Mouse (Mus musculus) adrenal gland, adult (tissue): Measurements from ENCODE around the gene Dnmt3a.

Experiments
- DNase-seq, 2 experiments: peaks; one replicate each; pipeline ENCODE4 v3.0.0; 2022 to 2023; ENCODE audit warnings: low spot score in 1 of 2; ENCODE audit not compliant: inconsistent age in 2 of 2

Gene Dnmt3a

GRCm38 (mm10) chr12:3871637-3872036 is 65.8 kb downstream of the Dnmt3a start:
- peak; percentile 86 to 93 for DNase-seq

GRCm38 (mm10) chr12:3872410-3873230 is 66.8 kb downstream of the Dnmt3a start:
- DNase-seq: peak; percentile 33 to 47

GRCm38 (mm10) chr12:3875474-3875873 is 69.7 kb downstream of the Dnmt3a start:
- DNase-seq: peak in 1 of 2 experiments; percentile 43

DNA sequence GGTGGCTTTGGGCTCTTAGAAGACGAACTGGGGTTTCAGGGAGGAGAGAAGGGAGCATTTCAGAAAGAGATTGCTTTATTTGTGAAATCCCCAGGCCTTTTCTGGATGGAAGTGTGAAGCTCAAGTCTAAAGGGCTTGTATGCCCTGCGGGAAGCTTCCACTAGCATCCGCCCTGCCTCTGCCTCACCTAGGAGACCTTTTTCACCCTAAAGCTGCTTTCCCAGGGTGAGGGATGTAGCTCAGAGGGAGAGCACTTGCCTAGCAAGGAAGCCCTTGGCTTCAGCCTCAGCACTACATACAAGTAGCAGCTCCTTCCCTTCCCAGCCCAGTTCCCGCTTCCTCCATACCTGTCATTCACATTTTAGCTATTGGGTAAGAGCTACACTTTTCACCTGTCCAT is 71.6 kb downstream of the Dnmt3a start:
- no peak for DNase-seq

- DNase-seq: peak; percentile 81 to 85
Measured at GRCm38 (mm10) chr12:3881474-3881873, 75.7 kb downstream of the Dnmt3a start.

DNA sequence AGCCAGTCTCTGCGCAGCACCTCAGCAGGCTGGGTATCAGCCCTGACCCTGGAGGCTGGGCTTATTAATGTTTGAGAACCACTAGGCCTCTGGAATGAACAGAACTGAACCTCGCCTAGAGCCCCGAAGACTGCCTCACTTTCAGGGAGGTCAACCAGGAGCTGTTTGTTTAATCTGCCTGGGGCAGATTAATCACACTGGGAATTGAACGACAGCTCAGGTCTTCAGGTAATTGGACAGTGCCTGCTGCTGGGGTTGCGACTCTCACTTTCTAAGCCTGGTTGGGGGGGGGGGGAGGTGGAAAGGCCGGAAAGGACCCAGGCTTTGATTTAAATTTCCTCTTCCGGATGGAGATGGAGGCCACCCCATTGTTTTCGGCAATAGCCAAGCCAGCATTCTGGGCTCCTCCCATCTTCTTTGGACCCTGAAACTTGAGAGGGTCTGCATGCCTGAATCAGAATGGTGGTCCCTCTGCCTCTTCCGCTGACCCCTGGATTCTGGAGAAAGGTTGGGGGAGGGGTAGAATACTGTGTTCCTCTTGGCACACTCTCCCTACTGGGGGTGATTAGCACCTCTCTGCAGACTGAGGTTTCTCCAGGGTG is 79.2 kb downstream of the Dnmt3a start:
- no peak for DNase-seq

- DNase-seq: no peak
Measured at GRCm38 (mm10) chr12:3886601-3887000, 80.8 kb downstream of the Dnmt3a start.

DNA sequence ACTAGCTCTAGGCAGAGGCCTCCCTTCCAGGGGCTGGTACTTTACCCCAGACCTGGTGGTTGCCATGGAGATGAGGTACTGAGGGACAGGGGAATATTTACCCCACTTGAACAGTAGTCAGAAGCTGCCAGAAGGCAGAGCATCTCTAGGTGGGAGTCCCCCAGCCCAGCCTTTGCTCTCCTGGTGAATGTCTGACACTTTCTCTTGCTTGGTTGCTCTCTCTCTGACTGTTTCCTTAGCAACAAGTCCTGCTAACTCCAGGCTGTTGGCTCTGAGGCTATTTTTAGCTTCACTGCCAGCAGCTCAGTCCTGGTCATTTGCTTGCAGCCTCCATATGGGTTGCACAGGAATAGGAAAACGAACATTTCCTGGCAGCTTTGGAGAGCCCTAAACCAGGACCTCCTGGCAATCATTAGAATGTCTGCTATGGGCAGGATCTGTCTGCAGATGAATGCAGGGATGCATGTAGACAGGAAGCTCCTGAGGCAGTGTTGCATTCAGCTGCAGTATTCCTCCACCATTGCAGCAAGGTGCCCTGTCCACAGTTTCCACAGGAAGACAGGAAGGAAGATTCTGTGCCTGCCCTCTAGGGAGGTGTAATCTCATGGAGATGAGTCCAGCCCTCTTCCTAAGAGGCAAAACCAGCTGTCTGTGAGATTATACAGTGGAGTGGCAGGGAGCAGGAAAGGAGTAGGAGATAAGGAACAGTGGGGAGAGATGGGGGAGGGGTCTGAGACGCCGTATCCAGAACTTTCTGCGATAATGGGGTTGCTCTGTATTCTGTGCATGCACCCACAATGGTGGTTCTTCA is 81.9 kb downstream of the Dnmt3a start:
- peak in 1 of 2 experiments; percentile 79 for DNase-seq

DNA sequence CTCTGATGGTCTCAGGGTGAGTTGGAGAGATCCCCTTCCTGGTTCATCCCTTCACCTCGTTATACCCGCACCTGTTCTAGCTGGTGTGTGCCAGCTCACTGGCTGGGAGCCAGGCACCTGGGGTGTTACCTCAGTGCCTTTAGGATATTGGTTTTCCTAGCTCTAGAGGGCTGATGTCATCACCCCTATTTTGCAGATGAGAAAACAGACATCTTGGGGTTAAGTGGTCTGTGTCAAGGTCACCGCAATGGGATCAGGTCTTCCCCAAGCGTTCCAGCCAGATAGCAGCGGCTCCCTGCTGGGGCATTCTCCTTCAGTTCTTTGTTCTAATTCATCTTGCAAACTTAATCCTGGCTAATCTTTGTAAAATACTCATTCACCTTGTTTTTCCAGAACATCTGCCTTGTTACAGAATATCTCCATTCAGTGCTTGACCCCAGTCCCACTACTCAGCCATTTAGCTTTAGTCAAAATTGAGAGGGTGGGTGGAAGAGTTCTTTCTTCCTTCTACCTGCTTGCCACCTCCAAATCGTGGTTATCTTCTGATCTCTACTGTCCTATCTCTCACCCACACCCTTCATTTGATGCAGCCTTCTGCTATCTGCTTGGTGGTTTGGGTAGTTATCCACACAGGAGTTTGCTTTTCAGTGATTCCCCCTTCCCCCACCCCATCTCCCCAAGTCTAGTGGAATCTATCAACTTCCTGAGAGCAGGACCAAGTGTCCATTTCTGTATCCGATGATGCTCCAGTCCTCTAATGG is 84.2 kb downstream of the Dnmt3a start:
- DNase-seq: peak in 1 of 2 experiments; percentile 64

GRCm38 (mm10) chr12:3890753-3891751 is 85.2 kb downstream of the Dnmt3a start:
- DNase-seq: peak; percentile 70 to 83

- DNase-seq: peak; percentile 77 to 89
Measured at GRCm38 (mm10) chr12:3891779-3892239, 86.0 kb downstream of the Dnmt3a start.

GRCm38 (mm10) chr12:3892240-3893059 is 86.6 kb downstream of the Dnmt3a start:
- peak in 1 of 2 experiments; percentile 44 for DNase-seq

DNA sequence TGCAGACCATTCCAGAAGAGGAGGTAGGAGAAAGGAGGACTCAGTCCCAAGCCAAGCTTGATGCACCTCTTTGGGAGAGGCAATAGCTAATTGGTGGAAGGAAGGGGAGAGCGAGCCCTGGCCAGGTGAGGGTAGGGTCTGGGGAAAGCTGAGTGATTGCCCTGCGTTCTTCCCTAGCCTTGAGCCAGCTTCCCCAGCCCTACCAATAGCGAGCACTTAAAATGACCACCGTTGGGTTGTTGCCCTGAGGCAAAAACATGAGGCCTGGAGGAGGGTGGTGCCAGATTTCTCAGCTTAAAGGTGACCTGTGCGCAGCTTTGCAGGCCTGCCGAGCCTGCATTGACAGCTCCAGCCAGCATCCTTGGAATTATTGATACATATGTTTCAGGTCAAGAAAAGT is 87.5 kb downstream of the Dnmt3a start:
- DNase-seq: no peak

DNA sequence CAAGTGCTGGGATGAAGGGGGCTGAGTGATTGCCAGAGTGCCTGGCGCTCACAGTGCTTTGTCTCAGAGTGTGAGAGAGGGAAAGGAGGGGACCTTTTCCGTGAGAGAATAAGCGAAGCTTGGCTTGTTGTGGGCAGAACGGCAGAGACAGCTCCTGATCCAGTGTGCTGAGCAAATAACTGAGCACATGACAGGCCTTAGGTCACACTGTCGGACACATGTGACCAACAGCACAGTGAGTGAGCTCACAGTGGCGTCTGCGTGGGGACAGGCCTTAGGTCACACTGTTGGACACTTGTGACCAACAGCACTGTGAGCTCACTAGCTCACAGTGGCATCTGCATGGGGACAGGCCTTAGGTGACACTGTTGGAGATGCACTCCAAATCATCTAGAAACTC is 88.7 kb downstream of the Dnmt3a start:
- no peak for DNase-seq

GRCm38 (mm10) chr12:3897057-3897545 is 91.3 kb downstream of the Dnmt3a start:
- DNase-seq: no peak

GRCm38 (mm10) chr12:3898811-3899210 is 93.0 kb downstream of the Dnmt3a start:
- peak in 1 of 2 experiments; percentile 81 for DNase-seq

- no peak for DNase-seq
Measured at GRCm38 (mm10) chr12:3905436-3905835, 99.6 kb downstream of the Dnmt3a start.

DNA sequence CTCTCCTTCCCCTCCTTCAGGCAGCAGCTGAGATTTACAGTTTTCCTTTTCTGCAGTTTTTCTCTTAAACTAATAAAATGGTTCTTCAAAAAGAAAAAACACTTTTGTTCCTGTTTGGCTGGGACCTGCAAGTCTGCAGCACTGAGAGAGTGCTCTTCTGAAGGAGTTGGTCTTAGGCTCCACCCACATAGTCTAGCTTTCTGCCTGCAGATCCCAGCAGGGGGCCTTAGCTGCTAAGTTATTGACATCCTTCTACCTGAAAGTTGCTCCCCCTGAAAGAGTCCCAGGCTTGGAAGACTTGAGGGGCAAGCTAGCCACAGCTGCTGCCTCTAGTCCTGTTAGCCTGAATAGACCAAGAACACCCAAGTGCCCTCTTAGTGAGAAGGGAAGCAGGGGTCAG is 100.5 kb downstream of the Dnmt3a start:
- DNase-seq: no peak
